Mouse (Mus musculus): ENCODE results near the gene Zswim8. TPM values are rescaled to one million over a fixed set of nuclear protein-coding genes. Genes with fewer than 3 reads are reported as not detected.

Zswim8 gene
- polyA plus RNA-seq, 1 experiment = 156 TPM

DNA sequence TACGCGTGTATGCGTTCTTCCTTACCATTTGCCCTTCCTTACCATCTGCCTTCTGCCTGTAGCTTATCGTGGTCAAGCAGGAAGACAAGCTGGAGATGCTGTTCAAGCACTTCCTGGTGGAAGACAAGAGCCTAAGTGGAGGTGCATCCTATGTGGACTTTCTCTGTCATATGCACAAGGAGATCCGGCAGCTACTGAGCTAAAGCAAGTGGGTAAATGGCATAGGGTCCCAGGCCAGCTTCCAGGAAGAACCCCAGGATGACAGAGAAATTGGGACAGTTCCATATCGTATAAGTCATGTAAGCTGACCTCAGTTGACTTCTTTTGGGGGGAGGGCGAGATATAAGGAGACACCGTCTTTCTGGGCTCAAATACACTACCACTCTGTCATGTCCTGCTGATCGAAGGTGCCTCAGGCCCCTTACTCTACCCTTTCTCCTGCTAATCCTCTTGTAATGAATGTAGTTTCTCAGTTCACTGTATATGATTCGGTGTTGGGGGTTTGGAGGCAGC lies 13.7 kb upstream of the Zswim8 start:
- Histone ChIP-seq H3K27ac (ENCODE audit: control insufficient read depth, insufficient read depth, low read depth, low read length) (no peak overlapping the region), H3K4me1 (ENCODE audit: control insufficient read depth, insufficient read depth, low read length) (peaks cover 12% of the 10 kb centered on the region), H3K4me3 (ENCODE audit: control insufficient read depth, low read depth, low read length) (no peak overlapping the region), H3K27me3 (ENCODE audit: control insufficient read depth, insufficient read depth, low read length) (no peaks in the 10 kb centered on the region), H3K36me3 (ENCODE audit: control insufficient read depth, insufficient read depth, low read length) (peaks cover 3% of the 10 kb centered on the region)
- TF ChIP-seq POLR2A (IDR thresholded peaks at IDR 0.05; ENCODE audit: control insufficient read depth, low read depth, low read length) = no peak
- no peak for TF ChIP-seq CTCF (IDR thresholded peaks at IDR 0.05; ENCODE audit: control insufficient read depth, insufficient read depth, insufficient replicate concordance, low read depth, low read length)

DNA sequence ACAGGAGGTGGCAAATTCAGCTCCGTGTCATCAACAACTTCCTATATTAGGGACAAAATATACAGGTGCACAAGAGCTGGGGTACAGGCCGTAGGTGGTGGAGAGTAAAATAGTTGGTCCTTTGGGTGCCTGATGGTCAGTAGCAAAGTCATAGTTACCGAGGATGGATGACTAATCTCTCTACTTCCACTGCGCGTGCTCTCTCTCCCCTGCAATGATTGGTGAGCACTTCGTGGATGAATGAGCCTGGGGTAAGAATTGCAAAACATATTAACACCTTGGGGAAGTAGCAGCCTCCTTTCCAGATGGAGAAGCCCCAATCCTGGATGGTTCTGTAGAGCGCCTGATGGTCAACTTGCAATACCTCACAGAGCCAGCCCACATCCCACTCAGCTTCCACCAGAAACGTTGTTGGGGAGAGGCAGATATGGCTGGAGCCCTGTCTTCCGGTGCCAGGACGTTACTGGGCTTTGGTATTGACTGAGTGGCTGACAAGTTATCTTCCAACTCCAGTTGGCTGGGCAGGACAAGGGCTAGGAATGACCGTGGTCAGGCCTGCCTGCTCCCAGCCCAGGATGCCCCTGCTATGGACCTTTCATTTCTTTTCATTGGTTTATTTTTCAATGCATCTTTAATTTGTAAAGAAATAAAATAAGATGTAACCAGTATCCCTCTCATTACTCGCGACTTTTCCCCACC lies 13.0 kb upstream of the Zswim8 start:
- H3K4me1 ChIP-seq (ENCODE audit: control insufficient read depth, insufficient read depth, low read length) = peaks cover 12% of the 10 kb centered on the region

DNA sequence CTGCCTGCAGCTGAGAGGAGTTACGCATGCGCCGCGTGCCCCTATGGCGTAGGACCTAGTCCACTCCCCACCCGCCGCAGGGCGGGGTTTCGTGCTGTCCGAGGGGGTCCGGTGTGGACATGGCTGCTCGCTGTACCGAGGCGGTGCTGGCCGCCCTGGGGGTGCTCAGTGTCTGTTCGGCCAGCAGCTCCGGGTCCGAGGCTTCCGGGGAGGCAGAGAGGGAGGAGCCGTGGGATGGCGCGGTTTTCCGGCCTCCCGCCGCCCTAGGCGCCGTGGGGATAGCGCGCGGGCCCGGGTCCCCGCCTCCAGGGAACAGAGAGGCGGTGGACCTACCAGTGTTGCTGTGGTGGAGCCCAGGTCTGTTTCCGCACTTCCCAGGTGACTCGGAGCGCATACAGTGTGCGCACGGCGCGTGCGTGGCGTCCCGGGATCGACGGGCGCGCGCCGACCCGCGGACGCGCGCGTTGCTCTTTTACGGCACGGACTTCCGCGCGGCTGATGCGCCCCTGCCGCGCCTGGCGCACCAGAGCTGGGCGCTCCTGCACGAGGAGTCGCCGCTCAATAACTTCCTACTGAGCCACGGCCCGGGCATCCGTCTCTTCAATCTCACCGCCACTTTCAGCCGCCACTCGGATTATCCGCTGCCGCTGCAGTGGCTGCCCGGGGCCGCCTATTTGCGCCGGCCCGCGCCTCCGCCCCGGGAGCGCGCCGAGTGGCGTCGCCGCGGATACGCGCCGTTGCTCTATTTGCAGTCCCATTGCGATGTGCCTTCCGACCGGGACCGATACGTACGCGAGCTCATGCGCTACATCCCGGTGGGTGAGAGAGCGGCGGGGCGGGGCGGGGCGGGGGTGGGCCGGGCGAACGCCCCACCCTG lies 12.2 kb upstream of the Zswim8 start, which contains the start of gene Fut11:
Fut11 (plus strand) TSS at position 85 of the 877 bp plus-strand sequence.
- Histone ChIP-seq H3K27ac (ENCODE audit: control insufficient read depth, insufficient read depth, low read depth, low read length) (peak within 1 kb of the TSS; percentile 87), H3K4me3 (ENCODE audit: control insufficient read depth, low read depth, low read length) (peak within 1 kb of the TSS; percentile 88), H3K27me3 (ENCODE audit: control insufficient read depth, insufficient read depth, low read length) (no peaks in the 10 kb centered on the region), H3K36me3 (ENCODE audit: control insufficient read depth, insufficient read depth, low read length) (no peaks in the 10 kb centered on the region; the same call in 1 of the 2 replicates), H3K4me1 (ENCODE audit: control insufficient read depth, insufficient read depth, low read length) (peaks cover 12% of the 10 kb centered on the region)
- TF ChIP-seq CTCF (IDR thresholded peaks at IDR 0.05; ENCODE audit: control insufficient read depth, insufficient read depth, insufficient replicate concordance, low read depth, low read length) (no peak), POLR2A (IDR thresholded peaks at IDR 0.05; ENCODE audit: control insufficient read depth, low read depth, low read length) (peak; percentile 41; the same call in 1 of the 2 replicates)

More for the DNA sequence above, 13.0 kb upstream of the Zswim8 start:
- no peaks in the 10 kb centered on the region; the same call in 1 of the 2 replicates for H3K36me3 ChIP-seq (ENCODE audit: control insufficient read depth, insufficient read depth, low read length)
- TF ChIP-seq CTCF (IDR thresholded peaks at IDR 0.05; ENCODE audit: control insufficient read depth, insufficient read depth, insufficient replicate concordance, low read depth, low read length) = no peak
- no peak for TF ChIP-seq POLR2A (IDR thresholded peaks at IDR 0.05; ENCODE audit: control insufficient read depth, low read depth, low read length)
- peak overlapping the region; percentile 88 for H3K4me3 ChIP-seq (ENCODE audit: control insufficient read depth, low read depth, low read length)
- no peaks in the 10 kb centered on the region for H3K27me3 ChIP-seq (ENCODE audit: control insufficient read depth, insufficient read depth, low read length)
- H3K27ac ChIP-seq (ENCODE audit: control insufficient read depth, insufficient read depth, low read depth, low read length) = peak overlapping the region; percentile 87

DNA sequence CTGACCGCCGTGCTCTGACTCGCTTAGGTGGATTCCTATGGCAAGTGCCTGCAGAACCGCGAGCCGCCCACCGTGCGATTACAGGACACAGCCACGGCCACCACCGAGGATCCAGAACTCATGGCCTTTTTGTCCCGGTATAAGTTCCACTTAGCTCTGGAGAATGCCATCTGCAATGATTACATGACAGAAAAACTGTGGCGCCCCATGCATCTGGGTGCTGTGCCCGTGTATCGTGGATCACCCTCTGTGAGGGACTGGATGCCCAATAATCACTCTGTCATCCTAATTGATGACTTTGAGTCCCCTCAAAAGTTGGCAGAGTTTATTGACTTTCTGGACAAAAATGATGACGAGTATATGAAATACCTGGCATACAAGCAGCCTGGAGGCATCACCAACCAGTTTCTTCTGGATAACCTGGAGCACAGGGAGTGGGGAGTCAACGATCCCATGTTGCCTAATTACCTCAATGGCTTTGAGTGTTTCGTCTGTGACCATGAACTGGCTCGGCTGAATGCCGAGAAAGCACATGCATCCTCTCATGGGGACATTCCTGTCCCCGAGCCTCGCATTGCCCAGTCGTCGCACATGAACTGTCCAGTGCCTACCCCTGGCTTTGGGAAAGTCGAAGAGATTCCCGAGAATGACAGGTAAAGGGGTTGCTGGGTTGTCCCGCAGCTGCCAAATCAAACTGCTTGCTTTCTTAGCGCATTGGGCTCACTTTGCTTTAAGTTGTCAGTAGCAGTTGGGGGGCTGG lies 11.4 kb upstream of the Zswim8 start:
- H3K36me3 ChIP-seq (ENCODE audit: control insufficient read depth, insufficient read depth, low read length) = no peaks in the 10 kb centered on the region; the same call in 1 of the 2 replicates
- no peaks in the 10 kb centered on the region for H3K27me3 ChIP-seq (ENCODE audit: control insufficient read depth, insufficient read depth, low read length)
- peak overlapping the region; percentile 88 for H3K4me3 ChIP-seq (ENCODE audit: control insufficient read depth, low read depth, low read length)
- no peak for TF ChIP-seq POLR2A (IDR thresholded peaks at IDR 0.05; ENCODE audit: control insufficient read depth, low read depth, low read length)
- peaks cover 12% of the 10 kb centered on the region for H3K4me1 ChIP-seq (ENCODE audit: control insufficient read depth, insufficient read depth, low read length)
- H3K27ac ChIP-seq (ENCODE audit: control insufficient read depth, insufficient read depth, low read depth, low read length) = peak overlapping the region; percentile 28; the same call in 1 of the 2 replicates

DNA sequence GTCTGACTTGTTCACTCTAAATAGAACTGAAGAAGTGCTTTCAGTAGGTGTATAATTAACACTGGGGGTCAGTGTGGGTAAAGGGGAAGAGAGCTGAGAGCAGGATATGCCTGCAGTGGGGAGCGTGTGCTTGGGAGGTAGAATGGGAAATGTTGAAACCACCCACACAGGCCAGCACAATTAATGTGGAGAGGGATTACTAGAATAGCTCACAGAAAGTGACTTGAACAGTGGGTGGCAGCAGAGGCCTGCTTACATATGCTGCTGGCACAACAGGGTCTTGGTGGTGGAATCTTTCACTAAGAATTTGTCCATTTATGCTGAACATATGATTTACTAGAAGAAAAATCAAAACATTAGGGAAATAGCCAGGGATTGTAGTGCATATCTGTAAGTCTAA lies 10.4 kb upstream of the Zswim8 start:
- no peak for TF ChIP-seq POLR2A (IDR thresholded peaks at IDR 0.05; ENCODE audit: control insufficient read depth, low read depth, low read length)
- Histone ChIP-seq H3K27me3 (ENCODE audit: control insufficient read depth, insufficient read depth, low read length) (no peaks in the 10 kb centered on the region), H3K4me1 (ENCODE audit: control insufficient read depth, insufficient read depth, low read length) (peaks cover 12% of the 10 kb centered on the region), H3K27ac (ENCODE audit: control insufficient read depth, insufficient read depth, low read depth, low read length) (no peak overlapping the region), H3K36me3 (ENCODE audit: control insufficient read depth, insufficient read depth, low read length) (no peaks in the 10 kb centered on the region; the same call in 1 of the 2 replicates), H3K4me3 (ENCODE audit: control insufficient read depth, low read depth, low read length) (no peak overlapping the region)

DNA sequence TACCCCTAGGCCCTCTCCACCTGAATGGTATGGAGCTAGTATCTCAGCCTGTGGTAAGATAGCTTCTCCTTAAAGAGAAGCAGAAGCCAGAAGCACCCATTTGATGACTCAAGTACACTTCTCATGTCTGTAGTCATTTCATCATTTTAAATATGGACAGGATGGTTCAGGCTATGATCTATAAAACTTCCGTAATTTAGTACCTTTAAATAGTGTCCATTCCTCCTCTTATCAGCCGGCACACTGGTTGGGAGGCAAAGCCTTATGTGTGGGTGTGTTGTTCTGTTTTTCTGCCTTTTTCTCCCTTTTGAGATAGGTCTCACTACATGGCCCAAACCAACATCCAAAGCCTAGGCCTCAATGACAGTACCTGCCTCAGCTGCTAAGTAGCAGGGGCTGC lies 8.8 kb upstream of the Zswim8 start:
- no peak overlapping the region for H3K27ac ChIP-seq (ENCODE audit: control insufficient read depth, insufficient read depth, low read depth, low read length)
- peaks cover 12% of the 10 kb centered on the region for H3K4me1 ChIP-seq (ENCODE audit: control insufficient read depth, insufficient read depth, low read length)
- TF ChIP-seq CTCF (IDR thresholded peaks at IDR 0.05; ENCODE audit: control insufficient read depth, insufficient read depth, insufficient replicate concordance, low read depth, low read length) = no peak
- TF ChIP-seq POLR2A (IDR thresholded peaks at IDR 0.05; ENCODE audit: control insufficient read depth, low read depth, low read length) = no peak
- H3K27me3 ChIP-seq (ENCODE audit: control insufficient read depth, insufficient read depth, low read length) = no peaks in the 10 kb centered on the region
- H3K36me3 ChIP-seq (ENCODE audit: control insufficient read depth, insufficient read depth, low read length) = no peaks in the 10 kb centered on the region
- H3K4me3 ChIP-seq (ENCODE audit: control insufficient read depth, low read depth, low read length) = no peak overlapping the region
